Mouse (Mus musculus): ENCODE results near the gene Zfp947. TPM values are rescaled to one million over a fixed set of nuclear protein-coding genes. Genes with fewer than 3 reads are reported as not detected.
"Not testable (repeated sequence)": the region's sequence is repeated elsewhere in the genome, so short reads cannot be mapped to it uniquely, and the experiment has no call there.

Gene Zfp947
- 2.7 and 3.1 TPM in 2 replicates for polyA plus RNA-seq (2014; fragmentation: Nextera tagmentation; extraction: Ambion mirVana)

- H3K36me3 ChIP-seq (ENCODE audit: control insufficient read depth, insufficient read depth, low read length); H3K4me1 ChIP-seq (ENCODE audit: control insufficient read depth in 2 of 2, insufficient read depth in 2 of 2, low read length in 2 of 2); H3K9me3 ChIP-seq (ENCODE audit: control insufficient read depth, low read length); H3K27me3 ChIP-seq (ENCODE audit: control insufficient read depth, insufficient read depth, low read length): not testable (repeated sequence)
- Histone ChIP-seq H3K9ac (ENCODE audit: low read length) (peak within 1 kb of the TSS; percentile 75), H3K4me2 (ENCODE audit: low read length) (peak within 1 kb of the TSS; percentile 61), H3K27ac (replicated peaks in 1 of 2; ENCODE audit: control insufficient read depth in 1 of 2, insufficient read depth in 1 of 2, low read depth in 2 of 2, low read length in 2 of 2) (peak within 1 kb of the TSS; percentile 72 to 81), H3K4me3 (ENCODE audit: control insufficient read depth in 1 of 2, insufficient read depth in 1 of 2, low read depth in 1 of 2, low read length in 2 of 2) (peak within 1 kb of the TSS; percentile 58 to 78)
- ATAC-seq (ENCODE audit: insufficient number of reproducible peaks, insufficient read depth, low FRiP score, low read depth): peak; percentile 84
- WGBS: under 1% methylated on average over 16 of the region's 16 CpGs
These were observed at the start of gene Zfp947 for GRCm38 (mm10) chr17:22165722-22166294. Gene Zfp947, minus strand, starts transcription at chr17:22166190.

- Histone ChIP-seq H3K4me2 (ENCODE audit: low read length) (peak overlapping the region; percentile 61), H3K4me3 (ENCODE audit: control insufficient read depth in 1 of 2, insufficient read depth in 1 of 2, low read depth in 1 of 2, low read length in 2 of 2) (peak overlapping the region; percentile 58 to 78), H3K27ac (replicated peaks in 1 of 2; ENCODE audit: control insufficient read depth in 1 of 2, insufficient read depth in 1 of 2, low read depth in 2 of 2, low read length in 2 of 2) (peak overlapping the region; percentile 72 to 81), H3K9ac (ENCODE audit: low read length) (peak overlapping the region; percentile 75)
- H3K27me3 ChIP-seq (ENCODE audit: control insufficient read depth, insufficient read depth, low read length); H3K9me3 ChIP-seq (ENCODE audit: control insufficient read depth, low read length); ATAC-seq (ENCODE audit: insufficient number of reproducible peaks, insufficient read depth, low FRiP score, low read depth); H3K4me1 ChIP-seq (ENCODE audit: control insufficient read depth in 2 of 2, insufficient read depth in 2 of 2, low read length in 2 of 2); H3K36me3 ChIP-seq (ENCODE audit: control insufficient read depth, insufficient read depth, low read length): not testable (repeated sequence)
- 5% methylated on average over 3 of the region's 3 CpGs for WGBS
These were observed 686 bp downstream of the Zfp947 start for GRCm38 (mm10) chr17:22165304-22165703.

DNA sequence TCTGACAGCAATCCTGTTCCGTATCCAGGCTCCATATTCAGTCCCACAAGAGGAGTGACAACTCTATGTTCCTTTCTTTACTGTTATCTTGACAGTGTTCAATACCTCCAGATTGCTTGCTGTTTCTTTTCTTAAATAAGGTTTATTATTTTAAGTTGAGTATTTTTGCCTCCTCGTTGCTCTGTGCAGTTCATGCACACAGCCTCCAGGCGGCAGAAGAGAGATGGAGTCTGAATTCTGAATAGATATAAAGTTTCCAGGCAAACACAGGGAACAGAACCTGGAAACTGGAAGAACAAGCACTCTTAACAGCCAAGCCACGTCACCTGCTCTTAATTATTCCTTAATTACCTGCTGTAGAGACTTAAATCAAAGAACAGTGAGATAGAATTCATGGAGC lies 12.0 kb downstream of the Zfp947 start:
- H3K9me3 ChIP-seq (ENCODE audit: control insufficient read depth, low read length); H3K4me1 ChIP-seq (ENCODE audit: control insufficient read depth in 2 of 2, insufficient read depth in 2 of 2, low read length in 2 of 2); H3K4me2 ChIP-seq (ENCODE audit: low read length); H3K27ac ChIP-seq (replicated peaks in 1 of 2; ENCODE audit: control insufficient read depth in 1 of 2, insufficient read depth in 1 of 2, low read depth in 2 of 2, low read length in 2 of 2); H3K36me3 ChIP-seq (ENCODE audit: control insufficient read depth, insufficient read depth, low read length); H3K9ac ChIP-seq (ENCODE audit: low read length); H3K27me3 ChIP-seq (ENCODE audit: control insufficient read depth, insufficient read depth, low read length); H3K4me3 ChIP-seq (ENCODE audit: control insufficient read depth in 1 of 2, insufficient read depth in 1 of 2, low read depth in 1 of 2, low read length in 2 of 2); ATAC-seq (ENCODE audit: insufficient number of reproducible peaks, insufficient read depth, low FRiP score, low read depth): not testable (repeated sequence)
- 69% methylated on average over 2 of the region's 4 CpGs for WGBS

DNA sequence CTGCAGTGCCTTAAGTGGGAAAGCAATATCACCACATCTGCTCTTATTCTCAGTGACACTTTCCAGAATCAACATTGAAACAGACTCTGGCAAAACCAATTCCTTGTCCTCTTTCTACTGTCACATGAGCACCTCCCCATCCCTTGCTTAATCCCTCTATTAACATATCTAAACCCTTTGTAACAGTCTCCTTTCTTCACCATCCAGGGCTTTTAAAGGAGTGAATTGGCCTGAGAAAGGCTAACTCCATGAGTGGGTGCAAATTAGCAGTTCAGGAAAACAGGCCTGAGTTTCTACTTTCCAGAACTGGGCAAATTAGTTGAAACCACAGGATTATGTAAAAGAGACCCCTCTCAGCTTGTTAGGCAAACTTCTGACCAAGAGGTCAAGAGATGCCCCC lies 47.2 kb downstream of the Zfp947 start:
- H3K27ac ChIP-seq (replicated peaks in 1 of 2; ENCODE audit: control insufficient read depth in 1 of 2, insufficient read depth in 1 of 2, low read depth in 2 of 2, low read length in 2 of 2): no peak overlapping the region
- H3K9me3 ChIP-seq (ENCODE audit: control insufficient read depth, low read length): 0 out of 2 replicates have a peak, but pooled peaks cover 3% of the 10 kb centered on the region
- no peaks in the 10 kb centered on the region for H3K36me3 ChIP-seq (ENCODE audit: control insufficient read depth, insufficient read depth, low read length)
- ATAC-seq (ENCODE audit: insufficient number of reproducible peaks, insufficient read depth, low FRiP score, low read depth): no peak
- H3K9ac ChIP-seq (ENCODE audit: low read length): no peak overlapping the region
- H3K27me3 ChIP-seq (ENCODE audit: control insufficient read depth, insufficient read depth, low read length): no peaks in the 10 kb centered on the region
- no peak overlapping the region for H3K4me3 ChIP-seq (ENCODE audit: control insufficient read depth in 1 of 2, insufficient read depth in 1 of 2, low read depth in 1 of 2, low read length in 2 of 2)
- H3K4me2 ChIP-seq (ENCODE audit: low read length): no peak overlapping the region
- H3K4me1 ChIP-seq (ENCODE audit: control insufficient read depth in 2 of 2, insufficient read depth in 2 of 2, low read length in 2 of 2): no peaks in the 10 kb centered on the region

Other genes with a start within 250 kb of the Zfp947 start
- 12.5 and 14.2 TPM in 2 replicates for gene Zfp942, start 203.7 kb downstream of the Zfp947 start, polyA plus RNA-seq (2014; fragmentation: Nextera tagmentation; extraction: Ambion mirVana)
- 15.5 and 17.3 TPM in 2 replicates for gene Zfp943, start 203.6 kb downstream of the Zfp947 start, polyA plus RNA-seq (2014; fragmentation: Nextera tagmentation; extraction: Ambion mirVana)
- 2.0 and 2.4 TPM in 2 replicates for gene Zfp994, start 59.4 kb upstream of the Zfp947 start, polyA plus RNA-seq (2014; fragmentation: Nextera tagmentation; extraction: Ambion mirVana)
- 8.0 and 8.6 TPM in 2 replicates for gene CT030661.1, start 148.6 kb upstream of the Zfp947 start, polyA plus RNA-seq (2014; fragmentation: Nextera tagmentation; extraction: Ambion mirVana)
- gene Zfp944, start 195.2 kb upstream of the Zfp947 start, polyA plus RNA-seq (2014; fragmentation: Nextera tagmentation; extraction: Ambion mirVana): 8.4 and 9.6 TPM in 2 replicates
- 7.2 and 8.4 TPM in 2 replicates for gene Zfp758, start 195.3 kb upstream of the Zfp947 start, polyA plus RNA-seq (2014; fragmentation: Nextera tagmentation; extraction: Ambion mirVana)